Mouse (Mus musculus) lung, postnatal 4 days (tissue): ENCODE measurements at regions not wholly inside any gene's neighbourhood (a gene's known extent, or its start where the extent isn't known, plus 50 kb on each side); places are given as distances from the start of the nearest gene placed in this dataset.
"Not testable (repeated sequence)": the region's sequence is repeated elsewhere in the genome, so short reads cannot be mapped to it uniquely, and the experiment has no call there.

ENCODE experiments used
- DNase-seq, 2 experiments: peaks; one replicate each; pipeline ENCODE4 v3.0.0; 2021

DNA sequence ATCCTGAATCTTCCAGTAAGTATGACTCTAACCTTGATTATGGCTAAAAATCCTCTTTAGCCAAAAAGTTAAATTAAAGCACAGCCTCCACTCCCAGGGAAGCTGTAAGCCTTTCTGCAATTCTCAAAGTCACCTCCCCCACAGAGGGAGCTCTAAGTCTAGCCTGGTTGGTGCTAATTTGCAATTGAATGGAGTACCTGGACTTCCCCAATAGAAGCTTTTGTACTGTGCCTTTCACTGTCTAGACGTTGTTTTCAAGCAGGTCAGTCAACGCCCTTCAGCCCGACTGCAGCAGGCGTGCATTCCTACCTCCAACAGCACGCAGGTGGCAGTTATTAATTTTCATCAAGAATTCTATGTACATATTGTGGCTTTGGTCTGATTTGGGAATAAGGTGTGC, 87.2 kb downstream of the Catsperg2 start:
- DNase-seq, result not testable (repeated sequence)

DNA sequence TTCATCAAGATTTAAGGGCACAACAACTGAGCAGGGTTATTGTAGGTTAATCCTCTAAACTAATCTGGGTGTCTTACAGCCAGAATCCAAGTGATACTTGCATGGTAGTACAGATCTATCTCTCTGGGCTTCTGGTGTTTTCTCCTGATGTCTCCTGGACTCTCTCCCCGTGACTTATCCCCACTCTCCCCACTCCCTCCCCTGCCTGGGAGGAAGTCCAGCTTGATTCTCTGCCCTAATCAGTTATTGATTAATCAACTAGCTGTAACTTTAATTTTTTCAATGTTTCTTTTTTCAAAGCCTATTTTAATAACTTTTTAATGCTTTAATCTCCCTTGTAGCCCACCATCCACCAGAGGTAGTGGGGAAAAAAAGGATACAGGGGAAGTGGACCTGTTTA, 83.9 kb upstream of the Sipa1l3 start:
- DNase-seq, result no peak

DNA sequence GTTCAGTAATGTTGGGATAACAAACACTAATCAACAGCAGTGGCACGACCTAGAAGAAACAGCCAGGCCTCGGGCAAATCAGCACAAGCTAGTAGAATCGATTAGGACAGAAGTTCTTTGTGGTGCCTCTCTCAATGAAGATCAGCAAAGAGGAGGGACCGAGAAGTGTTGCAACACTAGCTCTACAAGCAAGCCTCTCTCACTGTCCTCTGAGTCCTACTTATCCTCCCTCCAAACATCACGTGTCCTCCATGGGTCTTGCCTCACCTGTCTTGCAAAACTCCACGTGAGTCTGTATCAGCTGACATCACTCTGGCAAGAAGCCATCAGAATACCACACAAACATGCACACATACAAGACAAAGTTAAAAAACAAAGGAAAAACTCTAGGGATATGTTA, 82.9 kb upstream of the Sipa1l3 start:
- DNase-seq, result no peak

DNA sequence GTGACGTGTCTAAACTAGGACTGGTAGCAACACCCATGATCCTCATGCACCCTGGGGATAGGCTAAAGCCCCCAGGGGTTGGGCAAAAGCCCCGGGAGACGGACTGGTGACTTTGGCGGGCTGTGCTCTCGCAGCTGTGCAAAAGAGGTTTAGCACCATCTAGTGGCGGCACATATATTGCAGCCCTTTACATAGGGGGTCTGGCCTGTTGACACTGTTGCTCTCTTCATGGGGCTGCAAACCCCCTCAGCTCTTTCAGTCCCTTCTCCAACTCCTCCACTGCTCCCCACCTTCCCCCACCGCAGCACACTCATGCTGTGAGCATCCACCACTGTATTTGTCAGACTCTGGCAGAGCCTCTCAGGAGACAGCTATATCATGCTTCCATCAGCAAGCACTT, 78.8 kb upstream of the Sipa1l3 start:
- peak; percentile 24 to 51 for DNase-seq

DNA sequence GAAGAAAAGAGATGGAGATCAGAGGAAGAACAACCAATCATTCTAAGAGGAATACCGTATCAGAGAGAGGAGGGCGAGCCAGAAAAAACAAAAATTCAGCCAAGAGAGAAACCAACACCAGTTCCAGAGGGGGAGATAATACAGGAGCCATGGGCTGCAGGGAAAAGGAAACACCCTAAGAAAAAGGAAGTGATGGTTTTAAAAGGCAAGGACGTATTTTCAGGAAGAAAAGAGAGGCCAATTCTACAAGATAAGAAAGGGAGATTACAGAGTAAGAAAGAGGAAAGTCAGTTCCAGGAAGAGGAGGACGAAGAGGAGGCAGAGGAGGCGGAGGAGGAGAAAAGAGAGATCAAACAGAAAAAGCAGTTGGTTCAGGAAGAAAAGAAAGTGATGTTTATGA, 59.7 kb upstream of the Sipa1l3 start:
- DNase-seq, result no peak

DNA sequence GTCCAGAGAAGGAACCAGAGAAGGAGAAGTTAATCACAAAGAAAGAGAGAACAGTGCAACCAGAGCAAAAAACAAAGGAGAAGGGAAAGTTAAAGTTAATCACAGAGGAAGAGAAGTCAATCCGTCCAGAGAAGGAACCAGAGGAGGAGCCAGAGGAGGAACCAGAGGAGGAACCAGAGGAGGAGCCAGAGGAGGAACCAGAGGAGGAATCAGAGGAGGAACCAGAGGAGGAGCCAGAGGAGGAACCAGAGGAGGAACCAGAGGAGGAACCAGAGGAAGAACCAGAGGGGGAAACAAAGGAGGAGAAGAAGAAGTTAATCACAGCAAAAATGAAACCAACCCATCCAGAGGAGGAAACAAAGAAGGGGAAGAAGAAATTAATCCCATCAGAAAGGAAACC, 57.2 kb upstream of the Sipa1l3 start:
- no peak for DNase-seq
